Comparison of ENCODE assay signal across 13 mouse cellular contexts in the genomic region with DNA sequence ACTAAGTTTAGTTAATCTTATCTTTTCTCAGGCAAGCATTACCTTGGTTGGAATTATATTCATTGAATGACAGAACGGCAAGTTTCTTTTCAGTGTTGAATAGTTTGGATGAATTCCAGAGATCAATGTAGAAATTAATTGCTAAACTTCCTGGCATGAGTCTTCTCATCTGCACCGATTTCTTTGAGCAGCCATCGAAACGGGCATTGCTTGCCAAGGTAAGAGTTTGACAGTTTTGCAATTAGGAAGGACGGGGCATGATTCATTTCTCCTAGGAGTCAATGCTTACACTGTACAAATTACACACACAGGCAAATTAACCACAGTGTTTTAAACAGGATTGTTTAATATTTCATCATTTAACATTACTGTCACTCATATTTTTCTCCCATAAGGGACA.
"Had no signal": no experiment of that assay in that cellular context is flagged by ENCODE, and none has a peak within 500 bp of the region (broad histone marks: within the 10 kb centered on the region; RNA-seq: fewer than 3 reads in every experiment).

No protein-coding gene starts in this region.

- H3K9ac ChIP-seq: limb, embryonic 12.5 days; liver, embryonic 15.5 days; neural tube, embryonic 12.5 days; stomach, embryonic 15.5 days had no signal

- H3K4me1 ChIP-seq: limb, embryonic 12.5 days; liver, embryonic 15.5 days; neural tube, embryonic 12.5 days; stomach, embryonic 15.5 days had no signal

- H3K27ac ChIP-seq: layer of hippocampus, adult 2 months; limb, embryonic 12.5 days; liver, embryonic 15.5 days; neural tube, embryonic 12.5 days; stomach, embryonic 15.5 days had no signal

- ATAC-seq: lung, postnatal 0 days had no signal

- H3K27me3 ChIP-seq: limb, embryonic 12.5 days; liver, embryonic 15.5 days; neural tube, embryonic 12.5 days; stomach, embryonic 15.5 days had no signal

- H3K36me3 ChIP-seq: limb, embryonic 12.5 days; liver, embryonic 15.5 days; neural tube, embryonic 12.5 days; stomach, embryonic 15.5 days had no signal

- H3K4me3 ChIP-seq: layer of hippocampus, adult 2 months; limb, embryonic 12.5 days; liver, embryonic 15.5 days; neural tube, embryonic 12.5 days; stomach, embryonic 15.5 days had no signal

- H3K9me3 ChIP-seq: limb, embryonic 12.5 days; liver, embryonic 15.5 days; neural tube, embryonic 12.5 days; stomach, embryonic 15.5 days had no signal

- DNase-seq: kidney, postnatal 10 days; kidney, postnatal 4 days; liver; lung, adult 2 months; lung, postnatal 36 days; thymus, adult 2 months; thymus, postnatal 25 days had no signal

- H3K4me2 ChIP-seq: limb, embryonic 12.5 days; liver, embryonic 15.5 days; neural tube, embryonic 12.5 days; stomach, embryonic 15.5 days had no signal
